Mouse (Mus musculus): Measurements from ENCODE around the gene Dact3.

Gene Dact3

DNA sequence AGATGAGACGGTGACA lies at the start of gene Dact3:
TSS of gene Dact3 (plus strand) at position 8 of the 16 bp plus-strand sequence.
- DNase-seq (ENCODE audit: low read depth, low spot score) = no peak

- no peak for DNase-seq (ENCODE audit: low read depth, low spot score)
Measured at GRCm38 (mm10) chr7:16825785-16826184, 49.3 kb upstream of the Dact3 start.

GRCm38 (mm10) chr7:16826571-16826970 lies 48.5 kb upstream of the Dact3 start:
- DNase-seq (ENCODE audit: low read depth, low spot score) = no peak

DNA sequence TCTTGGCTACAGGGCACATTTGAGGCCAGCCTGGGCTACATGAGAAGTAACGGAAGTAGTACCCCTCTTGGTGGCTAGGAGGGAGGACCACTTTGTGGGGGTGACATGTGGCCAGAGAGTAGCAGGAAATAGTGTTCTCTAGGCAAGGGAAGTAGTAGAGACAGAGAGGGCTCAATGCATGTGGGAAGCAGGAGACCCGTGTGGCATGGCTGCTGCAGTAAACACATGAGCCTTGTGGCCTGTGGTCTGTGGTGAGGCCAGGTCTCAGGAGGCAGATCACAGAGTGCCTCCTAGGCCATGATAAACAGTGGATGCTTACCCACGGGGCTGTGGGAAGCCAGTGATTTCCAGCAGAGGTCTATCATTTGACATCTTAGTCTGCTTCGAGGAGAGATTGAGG lies 47.8 kb upstream of the Dact3 start:
- no peak for DNase-seq (ENCODE audit: low read depth, low spot score)

- DNase-seq (ENCODE audit: low read depth, low spot score) = no peak
Measured at GRCm38 (mm10) chr7:16830449-16830848, 44.7 kb upstream of the Dact3 start.

DNA sequence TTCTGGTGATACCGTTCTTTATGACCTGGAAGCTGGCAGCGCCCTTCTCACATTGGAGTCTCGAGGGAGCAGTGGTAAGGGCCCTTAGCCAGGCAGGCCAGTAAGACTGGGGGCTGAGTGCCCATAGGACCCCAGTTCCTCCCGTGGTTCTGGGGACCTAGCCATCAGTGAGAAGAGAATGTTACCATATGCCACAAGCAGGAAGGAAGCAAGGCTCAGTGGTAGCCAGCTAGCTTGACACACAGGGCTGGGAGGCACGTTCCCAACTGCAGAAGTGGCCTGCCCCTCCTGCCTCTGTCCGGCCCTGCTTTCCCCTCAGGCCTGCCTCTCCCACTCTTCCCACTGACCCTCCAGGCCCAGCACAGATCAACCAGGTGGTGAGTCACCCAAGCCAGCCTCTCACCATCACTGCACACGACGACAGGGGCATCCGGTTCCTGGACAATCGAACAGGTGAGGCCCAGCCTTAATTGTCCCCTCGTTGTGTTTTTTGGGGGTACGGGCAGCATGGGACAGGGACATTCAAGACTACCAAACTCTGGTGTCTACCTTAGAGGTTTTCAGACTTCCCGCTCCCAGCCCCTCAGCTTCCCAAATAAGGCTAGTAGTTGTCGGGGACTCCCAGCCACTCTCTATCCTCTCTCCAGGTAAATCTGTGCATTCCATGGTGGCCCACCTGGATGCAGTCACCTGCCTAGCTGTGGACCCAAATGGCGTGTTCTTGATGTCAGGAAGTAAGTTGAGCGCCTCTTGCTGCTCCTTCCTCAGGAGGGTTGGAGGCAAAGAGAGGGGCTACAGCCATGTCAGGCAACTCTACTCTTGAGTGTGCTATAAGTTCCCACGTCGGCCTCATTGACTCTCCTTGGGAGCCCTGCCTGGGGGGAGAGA lies 37.0 kb upstream of the Dact3 start:
- DNase-seq (ENCODE audit: low read depth, low spot score) = no peak

GRCm38 (mm10) chr7:16838804-16839426 lies 36.2 kb upstream of the Dact3 start:
- no peak for DNase-seq (ENCODE audit: low read depth, low spot score)

- DNase-seq (ENCODE audit: low read depth, low spot score) = no peak
Measured at GRCm38 (mm10) chr7:16839427-16840108, 35.5 kb upstream of the Dact3 start.

GRCm38 (mm10) chr7:16840109-16840491 lies 35.0 kb upstream of the Dact3 start:
- no peak for DNase-seq (ENCODE audit: low read depth, low spot score)

DNA sequence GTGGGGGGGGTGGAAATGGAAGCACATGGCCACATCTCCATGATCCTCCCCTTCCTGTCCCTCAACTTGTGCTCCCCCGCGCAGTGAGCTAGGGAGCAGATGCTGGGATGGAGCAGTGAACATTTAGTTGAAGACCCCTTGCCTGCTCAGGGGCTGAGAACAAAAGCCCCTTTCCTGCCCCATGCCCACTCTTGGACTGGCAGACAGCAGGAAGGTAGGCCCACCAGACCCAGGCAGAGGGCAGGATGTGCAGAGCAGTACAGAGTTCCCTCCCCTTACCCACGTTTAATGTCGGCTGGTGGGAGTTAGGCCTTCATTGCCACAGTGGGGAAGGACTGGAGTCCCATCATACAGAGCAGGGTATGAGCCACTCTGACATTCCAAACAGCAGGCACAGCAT lies 34.0 kb upstream of the Dact3 start:
- no peak for DNase-seq (ENCODE audit: low read depth, low spot score)

- DNase-seq (ENCODE audit: low read depth, low spot score) = no peak
Measured at GRCm38 (mm10) chr7:16841561-16842560, 33.3 kb upstream of the Dact3 start.

DNA sequence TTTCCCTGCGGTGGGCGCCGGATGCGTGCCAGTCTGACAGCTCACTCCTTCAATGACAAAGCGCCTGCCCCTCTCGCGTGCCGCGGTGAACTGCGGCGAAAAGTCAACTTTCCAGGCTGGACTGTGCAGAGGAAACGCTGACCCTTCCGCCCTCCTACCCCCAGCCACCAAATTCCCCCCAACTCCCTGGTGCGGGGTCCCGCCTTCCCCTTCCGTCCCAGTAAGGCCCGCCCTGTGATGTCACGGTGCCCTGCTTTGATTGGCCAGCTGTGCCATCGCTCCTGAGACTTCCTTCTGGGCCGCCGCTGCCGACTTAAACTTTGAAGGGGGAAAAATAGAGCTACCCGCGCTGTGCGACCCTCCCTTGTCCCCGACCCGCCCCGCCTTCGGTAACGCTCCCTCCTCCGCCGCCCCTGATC lies 32.5 kb upstream of the Dact3 start, which contains the start of gene Prkd2:
TSS of gene Prkd2 (plus strand) at position 258 of the 419 bp plus-strand sequence.
- DNase-seq (ENCODE audit: low read depth, low spot score) = peak; percentile 73

GRCm38 (mm10) chr7:16843441-16844171 lies 31.5 kb upstream of the Dact3 start:
- DNase-seq (ENCODE audit: low read depth, low spot score) = no peak

DNA sequence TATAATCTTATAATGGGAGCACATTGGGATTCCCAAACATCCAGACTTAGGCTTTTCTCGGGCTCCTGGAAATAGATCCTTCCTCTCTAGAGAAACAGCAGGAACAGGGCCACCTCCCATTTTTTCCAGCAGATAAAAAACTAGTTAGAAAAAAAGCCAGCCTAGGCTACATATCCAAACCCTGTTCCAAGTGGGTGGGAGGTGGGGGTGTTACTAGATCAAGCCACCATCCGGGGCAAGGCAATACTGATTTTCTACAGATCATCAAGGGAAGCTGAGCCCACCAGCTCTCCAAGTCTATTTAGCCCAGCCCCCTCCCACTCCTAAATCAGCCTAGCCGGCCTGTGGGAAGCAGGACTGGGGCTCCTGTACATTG lies 30.4 kb upstream of the Dact3 start:
- no peak for DNase-seq (ENCODE audit: low read depth, low spot score)

- no peak for DNase-seq (ENCODE audit: low read depth, low spot score)
Measured at GRCm38 (mm10) chr7:16845072-16845819, 29.9 kb upstream of the Dact3 start.

DNA sequence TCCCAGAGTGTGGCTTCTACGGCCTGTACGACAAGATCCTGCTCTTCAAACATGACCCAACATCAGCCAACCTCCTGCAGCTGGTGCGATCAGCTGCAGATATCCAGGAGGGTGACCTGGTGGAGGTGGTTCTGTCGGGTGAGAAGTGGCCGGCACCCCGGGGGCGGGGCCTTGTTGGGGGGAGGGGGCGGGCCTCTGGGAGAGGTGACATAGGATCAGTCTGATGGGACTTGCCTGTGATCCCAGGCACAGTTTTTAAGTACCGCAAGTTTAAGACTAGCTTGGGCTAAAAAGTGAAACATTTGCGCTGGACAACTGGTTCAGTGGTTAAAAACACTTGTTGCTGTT lies 29.3 kb upstream of the Dact3 start:
- DNase-seq (ENCODE audit: low read depth, low spot score) = no peak

GRCm38 (mm10) chr7:16846775-16847174 lies 28.3 kb upstream of the Dact3 start:
- DNase-seq (ENCODE audit: low read depth, low spot score) = no peak

GRCm38 (mm10) chr7:16847507-16847906 lies 27.6 kb upstream of the Dact3 start:
- DNase-seq (ENCODE audit: low read depth, low spot score) = no peak

DNA sequence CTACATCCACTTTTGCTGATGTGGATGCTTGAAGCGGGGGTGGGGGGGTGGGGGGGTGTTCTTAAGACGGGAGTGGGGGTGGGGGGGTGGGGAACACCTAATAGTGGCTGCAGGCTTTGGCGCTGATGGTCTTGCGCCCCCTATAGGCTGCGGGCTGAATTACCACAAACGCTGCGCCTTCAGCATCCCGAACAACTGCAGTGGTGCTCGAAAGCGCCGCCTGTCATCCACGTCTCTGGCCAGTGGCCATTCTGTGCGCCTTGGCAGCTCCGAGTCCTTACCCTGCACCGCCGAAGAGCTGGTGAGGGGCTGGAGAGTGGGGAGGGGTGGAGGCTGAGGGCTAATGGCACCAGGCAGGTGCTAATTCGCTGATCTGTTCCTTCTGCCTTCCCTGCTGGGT lies 26.5 kb upstream of the Dact3 start:
- no peak for DNase-seq (ENCODE audit: low read depth, low spot score)

GRCm38 (mm10) chr7:16851636-16852035 lies 23.5 kb upstream of the Dact3 start:
- DNase-seq (ENCODE audit: low read depth, low spot score) = no peak
